Mouse (Mus musculus): ENCODE measurements around the gene Ntng1.

Gene Ntng1

GRCm38 (mm10) chr3:109931021-109931420 is 212.8 kb downstream of the Ntng1 start:
- in situ Hi-C loops (cut with MboI, MseI): no loop called here

- in situ Hi-C loops (cut with MboI, MseI): no loop called here
These were observed 220.0 kb downstream of the Ntng1 start for GRCm38 (mm10) chr3:109923788-109924187.

GRCm38 (mm10) chr3:109918996-109919395 is 224.8 kb downstream of the Ntng1 start:
- in situ Hi-C loops (cut with MboI, MseI): no loop called here

- in situ Hi-C loops (cut with MboI, MseI): no loop called here
These were observed 225.7 kb downstream of the Ntng1 start for GRCm38 (mm10) chr3:109917926-109918694.

GRCm38 (mm10) chr3:109917077-109917476 is 226.7 kb downstream of the Ntng1 start:
- in situ Hi-C loops (cut with MboI, MseI): no loop called here

- in situ Hi-C loops (cut with MboI, MseI): no loop called here
These were observed 229.6 kb downstream of the Ntng1 start for GRCm38 (mm10) chr3:109914226-109914625.

- in situ Hi-C loops (cut with MboI, MseI): loop anchor here in 1 of 2 experiments (25.0 kb wide), 1 partner anchor 1153 kb away; the partner anchor contains the start of gene Aknad1
These were observed 253.2 kb downstream of the Ntng1 start for GRCm38 (mm10) chr3:109890600-109890999.

- in situ Hi-C loops (cut with MboI, MseI): loop anchor here in 1 of 2 experiments (25.0 kb wide), 1 partner anchor 1148 kb away; the partner anchor contains the start of gene Aknad1
These were observed 258.1 kb downstream of the Ntng1 start for GRCm38 (mm10) chr3:109885672-109886071.

- in situ Hi-C loops (cut with MboI, MseI): loop anchor here in 1 of 2 experiments (25.0 kb wide), 1 partner anchor 1142 kb away; the partner anchor contains the start of gene Aknad1
These were observed 264.8 kb downstream of the Ntng1 start for GRCm38 (mm10) chr3:109879061-109879460.

GRCm38 (mm10) chr3:109871986-109872385 is 271.8 kb downstream of the Ntng1 start:
- in situ Hi-C loops (cut with MboI, MseI): no loop called here

- in situ Hi-C loops (cut with MboI, MseI): no loop called here
These were observed 285.5 kb downstream of the Ntng1 start for GRCm38 (mm10) chr3:109858276-109858675.

GRCm38 (mm10) chr3:109854449-109855155 is 289.2 kb downstream of the Ntng1 start:
- in situ Hi-C loops (cut with MboI, MseI): no loop called here

GRCm38 (mm10) chr3:109846660-109847059 is 297.2 kb downstream of the Ntng1 start:
- in situ Hi-C loops (cut with MboI, MseI): no loop called here

- in situ Hi-C loops (cut with MboI, MseI): no loop called here
These were observed 318.0 kb downstream of the Ntng1 start for GRCm38 (mm10) chr3:109825806-109826205.

GRCm38 (mm10) chr3:109822803-109823474 is 320.9 kb downstream of the Ntng1 start:
- in situ Hi-C loops (cut with MboI, MseI): no loop called here

- in situ Hi-C loops (cut with MboI, MseI): loop anchor here in 1 of 2 experiments (10.0 kb wide), 1 partner anchor 1014 kb away; no protein-coding TSS in a partner anchor
These were observed 324.8 kb downstream of the Ntng1 start for GRCm38 (mm10) chr3:109818821-109819685.

GRCm38 (mm10) chr3:109809065-109809464 is 334.7 kb downstream of the Ntng1 start:
- in situ Hi-C loops (cut with MboI, MseI): no loop called here

- in situ Hi-C loops (cut with MboI, MseI): no loop called here
These were observed 336.4 kb downstream of the Ntng1 start for GRCm38 (mm10) chr3:109807211-109807934.

- in situ Hi-C loops (cut with MboI, MseI): no loop called here
These were observed 339.7 kb downstream of the Ntng1 start for GRCm38 (mm10) chr3:109804145-109804544.

- in situ Hi-C loops (cut with MboI, MseI): no loop called here
These were observed 340.2 kb downstream of the Ntng1 start for GRCm38 (mm10) chr3:109803616-109804015.

Data from T-helper 17 cell (primary cell).